Mouse (Mus musculus) cerebellum, adult 9-10 months (tissue): ENCODE measurements around the gene Olfr222.
"Not testable (repeated sequence)": the region's sequence is repeated elsewhere in the genome, so short reads cannot be mapped to it uniquely, and the experiment has no call there.

Experiments used
- DNase-seq: peaks from one replicate; pipeline ENCODE4 v3.0.0; 2022

Gene Olfr222

DNA sequence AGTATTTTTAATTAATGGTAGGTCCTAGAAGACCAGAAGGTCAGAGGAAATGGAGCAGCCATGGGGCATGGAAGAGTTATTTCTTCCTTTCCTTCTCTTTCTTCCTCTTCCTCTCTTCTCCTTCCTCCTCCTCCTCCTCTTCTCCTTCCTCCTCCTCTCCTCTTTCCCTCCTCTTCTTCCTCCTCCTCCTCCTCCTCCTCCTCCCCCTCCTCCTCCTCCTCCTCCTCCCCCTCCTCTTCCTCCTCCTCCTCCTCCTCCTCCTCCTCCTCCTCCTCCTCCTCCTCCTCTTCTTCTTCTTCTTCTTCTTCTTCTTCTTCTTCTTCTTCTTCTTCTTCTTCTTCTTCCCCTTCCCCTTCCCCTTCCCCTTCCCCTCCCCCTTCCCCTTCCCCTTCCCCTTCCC is at the start of gene Olfr222:
Gene Olfr222 (minus strand): TSS at position 101 of the 400 bp plus-strand sequence.
- not testable (repeated sequence) for DNase-seq

DNA sequence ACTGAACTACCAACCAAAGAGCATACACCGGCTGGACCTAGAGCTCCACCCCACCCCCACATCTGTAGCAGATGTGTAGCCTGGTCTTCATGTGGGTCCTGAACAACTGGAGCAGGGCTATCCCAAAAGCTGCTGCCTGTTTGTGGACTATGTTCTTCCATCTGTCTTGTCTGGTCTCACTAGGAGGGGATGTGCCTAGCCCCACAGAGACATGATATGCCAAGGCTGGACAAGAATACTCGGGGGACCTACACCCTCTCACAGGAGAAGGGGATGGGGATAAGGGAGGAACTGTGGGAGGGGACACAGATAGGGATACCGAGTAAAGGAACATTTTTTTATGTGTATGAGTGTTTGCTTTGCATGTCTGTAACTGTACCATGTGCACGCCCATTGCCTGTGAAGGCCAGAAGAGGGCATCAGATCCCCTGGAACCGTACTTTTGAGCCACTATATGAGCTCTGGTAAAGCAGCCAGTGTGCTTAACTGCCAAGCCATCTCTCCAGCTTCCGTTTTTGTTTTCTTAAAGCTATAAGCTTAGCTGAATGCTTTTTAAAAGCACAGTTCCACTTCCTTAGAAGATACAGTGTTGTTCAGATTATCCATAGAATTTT is 48.1 kb upstream of the Olfr222 start:
- peak; percentile 81 for DNase-seq

DNA sequence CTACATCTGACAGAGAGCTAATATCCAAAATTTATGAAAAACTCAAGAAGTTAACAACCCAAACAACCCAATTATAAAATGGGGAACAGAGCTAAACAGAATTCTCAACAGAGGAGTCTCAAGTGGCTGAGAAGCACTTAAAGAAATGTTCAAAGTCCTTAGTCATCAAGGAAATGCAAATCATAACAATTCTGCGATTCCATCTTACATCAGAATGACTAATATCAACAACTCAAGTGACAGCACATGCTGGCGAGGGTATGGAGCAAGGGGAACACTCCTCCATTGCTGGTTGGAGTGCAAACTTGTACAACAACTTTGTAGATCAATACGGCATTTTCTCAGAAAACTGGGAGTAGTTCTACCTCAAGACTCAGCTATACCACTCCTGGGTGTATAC is 46.2 kb upstream of the Olfr222 start:
- DNase-seq: no peak

DNA sequence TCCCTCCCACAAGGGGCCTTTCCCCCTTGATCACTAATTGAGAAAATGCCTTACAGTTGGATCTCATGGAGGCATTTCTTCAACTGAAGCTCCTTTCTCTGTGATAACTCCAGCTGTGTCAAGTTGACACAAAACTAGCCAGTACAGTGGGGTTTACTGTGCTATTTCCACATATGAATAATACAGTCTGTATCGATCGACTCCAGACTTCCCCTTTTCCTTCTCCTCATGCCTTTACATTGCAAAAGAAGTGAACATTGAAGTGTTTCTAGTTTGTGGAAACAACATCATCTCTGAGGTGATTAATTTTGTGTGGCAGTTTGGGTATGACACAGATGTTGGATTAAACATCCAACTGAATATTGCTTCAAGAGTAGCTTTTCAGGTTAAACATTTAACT is 41.0 kb upstream of the Olfr222 start:
- not testable (repeated sequence) for DNase-seq

DNA sequence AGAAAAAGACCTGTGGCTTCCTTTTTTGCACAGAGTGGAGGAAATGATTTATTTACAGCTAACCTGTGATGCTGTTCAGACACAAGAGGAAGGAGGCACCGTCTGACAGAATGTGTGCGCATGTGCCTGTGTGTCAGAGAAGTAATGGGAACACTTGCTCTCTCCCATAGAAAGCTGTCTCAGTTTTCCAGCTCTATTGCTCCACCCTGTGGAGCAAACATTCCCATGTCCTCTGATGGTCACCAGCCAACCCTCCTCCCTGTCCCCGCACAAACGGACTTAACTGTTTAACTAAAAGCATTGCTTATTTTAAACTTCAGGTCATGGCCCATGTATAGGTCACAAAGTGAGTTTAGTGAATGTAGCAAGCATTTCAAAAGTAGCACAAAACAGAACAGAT is 38.1 kb upstream of the Olfr222 start:
- peak; percentile 43 for DNase-seq

DNA sequence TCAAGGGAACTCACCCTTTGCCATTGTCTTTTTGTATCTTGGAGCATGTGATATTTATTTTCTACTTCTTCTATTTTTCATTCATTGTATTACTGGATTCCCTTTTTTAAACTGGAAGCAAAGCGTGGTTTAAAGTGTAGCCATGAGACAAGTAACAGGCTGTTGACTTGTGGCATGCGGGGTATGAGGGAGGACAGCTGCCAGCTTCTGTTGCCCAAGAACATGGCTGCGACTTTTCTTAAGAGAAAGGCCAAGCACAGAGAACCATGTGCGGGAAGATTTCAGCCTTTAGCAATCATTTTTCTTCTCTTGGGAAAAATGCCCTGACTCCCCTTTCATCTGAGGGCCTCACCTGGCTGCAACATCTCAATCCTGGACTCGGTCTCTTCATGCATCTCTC is 35.6 kb upstream of the Olfr222 start:
- DNase-seq: no peak

DNA sequence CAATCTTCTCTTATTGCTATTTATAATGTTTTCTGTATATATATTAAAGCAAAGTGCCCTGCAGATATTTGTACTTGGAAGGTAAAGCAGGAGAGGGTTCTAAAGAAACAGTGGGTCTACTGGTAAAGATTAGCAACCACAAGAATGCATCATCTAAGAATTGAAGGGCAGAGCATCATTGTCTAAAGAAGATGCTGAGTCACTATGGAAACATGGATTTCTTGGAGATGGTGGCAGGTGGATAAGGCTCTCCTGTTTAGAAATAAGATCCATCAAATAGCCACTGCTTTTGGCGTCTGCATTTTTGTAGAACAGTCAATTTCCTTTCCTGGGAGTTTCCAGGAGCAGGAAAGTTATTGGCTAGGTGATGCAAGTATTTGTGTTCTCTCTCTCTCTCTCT is 26.3 kb upstream of the Olfr222 start:
- no peak for DNase-seq

DNA sequence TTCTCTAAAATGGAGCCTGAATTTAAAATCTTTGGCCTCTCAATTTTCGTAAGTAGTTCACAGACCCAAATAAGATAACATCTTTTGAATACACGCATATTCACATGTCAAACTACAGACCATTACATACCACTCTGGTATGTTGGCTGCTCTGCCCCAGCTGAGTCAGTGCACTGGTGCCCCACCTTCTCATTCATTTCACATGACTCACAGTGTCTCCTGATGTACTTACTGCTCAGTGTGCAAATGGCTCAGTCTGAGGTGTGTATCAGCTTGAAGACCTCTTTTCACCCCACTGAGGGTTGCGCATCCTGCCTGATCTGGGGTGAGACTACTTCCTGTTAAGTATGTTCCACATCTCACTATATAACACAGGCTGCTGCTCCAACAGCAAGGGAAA is 24.8 kb upstream of the Olfr222 start:
- no peak for DNase-seq

DNA sequence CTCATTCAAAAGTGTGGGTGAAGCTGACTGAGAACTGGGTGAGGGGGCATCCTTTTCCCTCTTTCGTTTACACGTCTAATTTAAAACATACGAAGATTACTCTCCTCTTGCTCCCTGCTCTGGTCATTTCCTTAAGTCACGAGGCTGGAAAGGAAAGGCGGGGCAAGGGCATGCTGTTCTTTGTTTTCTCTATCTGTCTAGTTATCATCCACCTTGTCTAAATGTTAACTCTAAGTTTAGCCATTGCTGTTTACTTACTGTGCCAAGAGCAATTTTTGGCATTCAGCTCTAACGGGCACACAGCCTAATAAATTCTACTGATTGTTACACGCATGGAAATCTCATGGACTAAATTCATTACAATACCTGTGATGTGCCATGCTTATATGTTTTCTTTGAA is 23.2 kb upstream of the Olfr222 start:
- DNase-seq: no peak

DNA sequence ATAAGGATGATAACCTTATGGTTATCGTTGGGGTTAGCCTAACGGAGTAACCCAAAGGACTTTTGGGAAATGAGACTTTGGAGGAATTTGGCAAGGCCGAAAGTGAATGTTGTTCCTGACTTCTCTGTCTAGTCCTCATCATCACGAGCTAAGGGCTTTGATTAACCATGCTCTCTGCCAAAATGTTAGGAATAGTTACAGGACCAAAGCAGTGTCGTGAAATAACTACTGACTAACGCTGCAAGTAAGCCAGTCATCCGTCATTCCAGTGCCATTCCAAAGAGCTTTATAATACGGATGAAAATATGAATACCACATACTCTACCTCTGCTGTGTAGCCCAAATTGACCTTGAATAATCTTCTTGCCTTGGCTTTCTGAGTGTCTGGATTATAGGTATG is 20.9 kb upstream of the Olfr222 start:
- no peak for DNase-seq

DNA sequence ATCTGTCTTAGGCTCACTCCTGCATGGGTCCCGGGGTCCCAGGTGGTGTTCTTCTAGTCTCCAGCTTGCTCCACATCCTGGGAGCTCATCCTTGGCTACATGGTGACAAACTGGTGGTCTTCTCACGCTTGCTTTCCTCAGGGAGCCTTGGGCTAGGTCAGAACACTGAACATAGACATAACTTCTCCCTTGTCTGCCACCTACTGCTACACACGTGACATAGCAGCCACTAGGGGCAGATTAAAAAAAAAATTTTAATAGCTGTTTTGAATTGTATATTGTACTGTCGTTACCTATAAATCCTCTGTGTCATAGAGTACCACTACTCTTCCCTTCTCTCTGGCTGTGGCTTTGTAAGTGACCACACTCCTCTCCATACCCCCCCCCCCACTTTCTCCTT is 20.1 kb upstream of the Olfr222 start:
- DNase-seq: no peak

DNA sequence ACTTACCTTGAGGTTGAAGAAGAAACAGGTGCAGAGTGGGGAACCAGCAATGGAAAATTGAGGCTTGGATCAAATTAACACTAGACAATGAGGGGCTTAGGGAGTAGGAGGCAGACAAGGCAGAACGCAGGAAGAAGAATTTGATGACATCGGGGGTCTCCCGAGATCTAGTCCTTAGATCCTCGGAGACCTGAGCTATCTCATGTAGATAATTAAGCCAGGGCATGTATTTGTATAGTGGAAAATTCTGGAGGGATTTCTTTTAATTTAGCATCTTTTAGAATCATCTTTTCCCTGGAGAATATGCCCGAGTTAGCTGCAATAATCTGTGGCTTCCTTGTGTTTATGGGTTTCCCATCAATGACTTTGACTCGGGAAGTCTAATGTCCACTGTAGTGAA is 17.2 kb upstream of the Olfr222 start, which contains the start of gene Olfr223:
Gene Olfr223 (minus strand): TSS at position 101 of the 400 bp plus-strand sequence.
- DNase-seq: no peak

DNA sequence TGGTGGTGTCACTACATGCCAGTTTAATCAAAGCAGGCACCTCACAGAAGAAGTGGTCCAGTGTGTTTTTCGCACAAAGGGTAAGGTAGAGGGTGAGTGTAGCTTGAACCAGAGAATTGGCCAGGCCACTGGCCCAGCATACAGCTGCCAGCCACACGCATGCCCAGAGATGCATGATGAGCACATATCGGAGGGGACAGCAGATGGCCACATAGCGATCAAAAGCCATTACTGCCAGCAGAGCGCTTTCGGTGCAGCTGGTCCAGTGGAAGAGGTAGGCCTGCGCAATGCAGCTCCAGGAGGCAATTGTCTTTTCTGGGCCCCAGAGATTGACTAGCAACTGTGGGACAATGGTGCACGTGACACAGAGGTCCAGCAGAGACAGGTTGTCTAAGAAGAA is 13.5 kb upstream of the Olfr222 start:
- DNase-seq: no peak

DNA sequence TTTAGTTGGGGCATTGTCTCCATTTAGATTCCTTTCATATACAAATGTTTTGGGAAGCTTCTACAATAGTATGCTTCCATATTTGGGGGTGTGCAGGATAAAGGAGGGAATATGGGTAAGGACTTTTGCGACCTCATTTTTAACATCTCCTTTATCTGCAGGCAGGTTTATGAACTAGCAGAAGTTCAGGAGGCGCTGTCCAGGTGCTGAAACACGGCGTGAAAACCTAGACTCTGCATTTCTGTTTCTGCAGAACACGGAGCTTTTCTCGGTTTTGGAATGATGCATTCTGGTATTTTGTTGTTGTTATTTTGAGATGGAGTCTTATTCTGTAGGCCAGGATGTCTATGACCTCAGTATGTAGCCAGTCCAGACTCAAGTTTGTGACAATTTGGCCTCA is 8.5 kb upstream of the Olfr222 start:
- DNase-seq: no peak

DNA sequence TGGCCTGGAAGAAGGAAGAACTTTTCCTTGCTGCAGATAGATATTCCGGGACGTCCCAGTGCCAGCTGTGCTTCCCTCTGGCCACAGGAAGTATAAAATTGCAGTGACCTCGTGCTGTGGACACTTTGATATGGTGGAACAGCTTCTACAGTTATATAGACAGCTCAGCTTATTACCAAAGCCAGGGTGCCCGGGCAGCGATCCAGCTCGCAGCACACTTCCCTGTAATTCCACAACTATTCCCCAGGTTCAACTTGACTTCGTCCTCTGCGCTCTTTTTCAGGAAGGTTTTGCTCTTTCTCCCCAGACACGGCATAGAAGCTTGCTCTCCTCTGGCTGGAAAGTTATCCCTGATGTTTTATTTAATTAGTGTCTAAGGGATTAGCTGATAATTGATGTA is 309 bp downstream of the Olfr222 start:
- no peak for DNase-seq

DNA sequence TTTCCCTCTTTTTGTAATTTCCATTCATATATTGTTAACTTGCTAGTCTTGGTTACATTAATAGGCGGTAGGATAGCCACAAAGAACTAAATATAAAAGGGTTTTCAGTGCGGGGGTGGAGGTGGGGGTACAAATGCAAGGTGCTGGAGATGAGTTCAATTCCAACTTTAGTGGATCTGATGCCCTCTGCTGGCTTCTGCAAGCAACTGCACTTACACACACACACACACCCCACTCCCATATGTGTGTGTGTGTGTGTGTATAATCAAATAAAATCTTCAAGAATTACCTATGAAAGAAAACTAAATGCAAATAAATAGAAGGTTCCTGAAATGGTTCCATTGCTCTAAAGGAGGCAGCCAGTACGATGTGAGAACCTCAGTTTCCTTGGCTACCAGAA is 6.7 kb downstream of the Olfr222 start:
- peak; percentile 14 for DNase-seq

DNA sequence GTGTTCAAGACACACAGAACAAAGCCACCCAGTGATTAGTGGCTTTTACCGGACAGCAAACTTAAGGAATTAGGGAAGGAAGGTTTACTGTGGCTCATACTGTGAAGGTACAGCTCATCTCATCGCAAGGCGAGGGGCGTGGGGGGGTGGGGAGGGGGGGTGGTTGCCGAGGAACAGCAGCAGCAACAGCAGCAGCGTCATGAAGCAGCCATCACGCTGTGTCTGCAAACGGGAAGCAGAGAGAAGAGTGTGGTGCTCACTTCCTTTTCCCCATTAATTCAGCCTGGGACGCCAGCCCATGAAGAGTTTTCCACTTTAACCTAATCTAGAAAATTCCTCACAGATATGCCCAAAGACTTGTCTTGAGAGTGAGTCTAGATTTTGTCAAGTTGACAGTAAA is 13.2 kb downstream of the Olfr222 start:
- DNase-seq: no peak

DNA sequence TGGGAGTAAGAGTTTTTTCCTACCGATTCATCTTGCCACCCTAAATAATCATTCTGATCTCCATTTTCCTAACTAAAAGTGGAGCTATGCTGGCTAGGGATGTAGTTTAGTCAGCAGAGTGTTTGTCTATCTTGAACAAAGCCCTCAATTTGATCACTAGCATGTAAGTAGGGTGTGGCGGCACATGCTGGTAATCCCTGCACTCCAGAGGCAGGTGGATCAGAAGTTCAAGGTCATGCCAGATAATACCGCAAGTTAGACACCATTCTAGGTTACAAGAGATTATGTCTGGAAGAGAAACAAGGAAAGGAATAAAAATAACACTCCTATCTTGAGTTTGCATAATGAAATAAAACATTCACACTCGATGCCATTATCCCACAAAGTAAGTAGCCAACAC is 13.7 kb downstream of the Olfr222 start:
- DNase-seq: no peak

DNA sequence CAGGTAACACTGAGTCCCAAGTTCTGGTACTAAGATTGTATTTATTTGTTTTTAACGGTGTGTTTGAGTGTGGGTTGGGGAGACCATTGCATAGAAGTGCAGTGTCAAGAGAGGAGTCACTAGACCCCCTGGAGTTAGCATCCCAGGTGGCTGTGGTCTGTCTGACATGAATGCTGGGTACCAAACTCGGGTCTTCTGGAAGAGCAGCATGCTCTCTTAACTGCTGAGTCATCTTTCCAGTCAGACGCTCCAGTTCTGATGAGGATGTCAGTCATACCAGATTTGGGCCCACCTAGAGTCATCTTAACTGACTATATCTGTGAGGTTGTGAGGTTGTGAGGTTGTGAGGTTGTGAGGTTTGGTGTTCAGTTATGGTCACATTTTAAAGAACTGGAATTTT is 15.1 kb downstream of the Olfr222 start:
- DNase-seq: no peak

DNA sequence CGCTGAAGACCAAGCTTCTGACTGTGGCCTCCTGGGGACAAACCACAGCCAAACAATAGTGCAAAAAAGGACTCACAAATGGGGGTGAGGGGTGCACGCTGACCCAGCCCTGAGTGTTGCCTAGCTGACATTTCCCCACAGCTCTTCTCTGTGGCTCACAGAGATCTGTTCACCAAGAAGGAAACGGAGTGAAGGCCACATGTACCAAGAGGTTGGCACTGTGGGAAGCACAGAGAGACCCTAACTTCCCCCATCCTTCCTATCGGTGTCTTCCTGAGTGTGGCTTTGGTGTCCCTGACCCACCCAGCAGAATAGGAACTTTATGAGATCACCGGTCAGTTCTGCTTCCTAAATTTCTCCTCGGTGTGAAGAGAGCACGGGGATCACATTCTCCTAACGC is 21.5 kb downstream of the Olfr222 start:
- no peak for DNase-seq

DNA sequence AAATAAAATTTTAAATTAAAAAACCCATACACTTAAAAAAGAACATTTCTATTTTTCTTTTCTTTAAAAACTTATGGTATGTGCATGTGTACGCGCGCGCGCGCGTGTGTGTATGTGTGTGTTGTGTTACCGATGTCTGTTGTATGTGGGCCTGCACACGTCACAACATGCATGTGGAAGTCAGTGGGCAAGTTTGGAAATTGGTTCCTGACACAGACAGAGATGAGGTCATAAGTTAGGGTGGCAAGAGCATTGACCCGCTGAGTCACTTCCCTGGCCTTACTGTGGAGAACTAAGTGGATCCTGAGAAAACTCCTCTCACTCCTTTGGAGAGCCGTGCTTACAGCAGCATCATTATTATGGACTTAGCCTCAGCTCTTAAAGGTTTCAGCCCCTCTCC is 21.9 kb downstream of the Olfr222 start:
- no peak for DNase-seq

DNA sequence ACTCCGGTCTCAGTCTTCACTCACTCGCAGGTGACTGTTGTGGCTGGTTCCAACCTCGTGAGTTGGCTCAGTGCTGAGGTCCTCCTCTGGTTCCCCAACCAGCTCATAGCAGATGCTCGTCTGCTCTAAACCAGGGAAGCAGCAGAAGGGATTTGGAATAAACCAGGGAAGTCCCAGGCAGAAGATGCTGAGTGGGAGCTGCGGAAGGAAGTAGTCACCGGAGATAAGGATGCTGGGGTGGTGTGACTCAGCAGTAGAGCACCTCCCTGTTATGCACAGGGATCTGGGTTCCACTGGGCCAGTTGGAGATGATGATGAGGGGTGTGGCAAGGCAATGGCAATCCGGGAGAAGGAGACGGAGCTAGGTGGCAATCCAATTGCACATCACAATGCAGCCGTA is 32.0 kb downstream of the Olfr222 start:
- DNase-seq: no peak

DNA sequence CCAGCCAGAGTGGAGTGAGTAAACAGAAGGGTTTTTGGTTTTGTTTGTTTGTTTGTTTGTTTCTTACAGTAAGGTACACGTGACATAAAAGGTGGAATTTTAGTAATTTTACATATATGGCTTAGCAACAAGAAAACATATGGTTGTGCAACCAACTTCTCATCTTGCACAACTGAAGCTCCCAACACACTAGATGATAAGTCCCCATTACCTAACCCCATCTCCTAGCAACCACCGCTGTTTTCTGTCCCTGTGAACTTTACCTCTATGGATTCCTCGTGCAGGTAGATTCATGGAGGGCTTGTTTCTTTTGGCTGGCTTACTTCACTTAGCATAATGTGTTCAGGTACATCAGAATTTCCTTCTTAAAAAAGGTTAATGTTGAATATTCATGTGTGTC is 32.7 kb downstream of the Olfr222 start:
- DNase-seq: no peak

DNA sequence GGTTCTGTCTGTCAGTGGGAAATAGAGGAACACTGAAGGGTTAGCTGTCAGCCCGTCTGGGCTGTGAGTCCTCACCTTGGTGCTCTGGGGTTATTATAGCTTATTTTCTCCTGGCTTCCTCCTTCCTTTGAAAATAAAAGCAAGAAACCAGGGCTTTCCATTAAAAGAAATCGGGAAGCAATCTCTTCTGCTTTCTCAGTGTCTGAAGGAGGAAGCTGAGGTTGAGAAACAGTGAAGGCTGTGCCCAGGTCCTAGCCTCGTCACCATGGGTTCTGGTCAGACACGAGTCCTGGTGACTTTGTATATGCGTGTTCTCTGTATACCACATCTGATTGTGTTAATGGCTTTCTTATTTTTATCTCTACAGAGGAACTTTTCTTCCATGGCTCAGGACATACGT is 33.6 kb downstream of the Olfr222 start:
- no peak for DNase-seq

DNA sequence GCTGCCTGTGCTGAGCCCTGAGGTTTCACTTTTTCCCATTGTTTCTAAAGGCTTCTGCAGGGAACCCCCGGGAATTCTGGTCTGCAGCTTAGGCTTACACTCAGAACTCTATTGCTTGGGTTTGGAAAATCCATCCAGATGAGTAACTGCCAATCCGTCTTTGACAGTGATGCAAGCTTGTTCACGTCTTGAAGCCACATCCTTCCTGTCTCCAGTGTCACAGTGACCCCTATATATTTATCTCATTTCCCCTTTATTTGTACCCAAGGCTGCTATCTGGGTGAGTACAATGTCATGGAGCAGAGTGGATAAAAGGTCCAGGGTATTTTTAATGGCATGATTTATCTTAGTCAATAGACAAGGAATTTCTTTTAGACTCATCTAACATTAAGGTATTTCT is 34.7 kb downstream of the Olfr222 start, which contains the start of gene Nlrp3:
Gene Nlrp3 (plus strand): TSS at position 245 of the 400 bp plus-strand sequence.
- DNase-seq: no peak

DNA sequence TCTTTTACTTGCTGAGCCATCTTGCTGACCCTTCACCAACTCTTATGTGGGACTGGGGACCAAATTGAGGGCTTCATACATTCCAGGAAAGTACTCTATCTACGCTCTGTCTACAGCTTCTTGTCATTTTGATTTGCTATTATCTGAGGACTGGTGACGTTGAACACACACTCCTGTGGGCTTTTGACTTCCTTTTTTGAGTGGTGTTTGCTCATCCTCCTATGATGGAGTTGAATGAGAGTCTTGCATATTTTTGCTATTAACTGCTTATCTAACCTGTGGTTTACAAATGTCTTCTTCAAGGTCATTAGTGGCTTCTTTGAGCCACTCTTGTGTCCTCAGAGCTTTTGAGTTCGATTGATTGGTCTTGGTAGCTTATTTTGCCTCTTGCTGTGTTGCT is 35.9 kb downstream of the Olfr222 start:
- no peak for DNase-seq
